Comparison of ENCODE assay signal across 8 mouse cellular contexts in the genomic region with DNA sequence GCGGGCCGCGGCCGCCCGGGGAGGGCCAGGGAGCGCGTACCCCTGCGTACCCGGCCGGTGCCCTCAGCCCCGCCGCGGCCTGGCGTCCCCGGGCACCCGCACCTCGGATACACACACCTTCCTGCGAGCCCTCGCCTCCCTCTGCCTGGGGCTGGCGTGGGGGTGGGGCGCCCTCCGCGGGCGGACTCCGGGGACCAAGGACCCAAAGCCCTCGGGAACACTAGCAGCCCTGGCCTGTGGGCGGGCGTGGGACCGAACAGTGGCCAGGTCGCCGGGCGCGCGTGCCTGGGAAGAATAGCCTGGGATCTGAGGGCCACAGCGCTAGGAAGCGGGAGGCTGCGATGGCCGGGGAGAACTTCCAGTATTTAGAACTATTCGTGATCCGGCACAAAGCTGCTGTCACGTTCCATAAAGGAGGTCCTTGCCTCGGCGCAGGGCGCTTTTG. TPM values are rescaled to one million over a fixed set of nuclear protein-coding genes. Genes with fewer than 3 reads are reported as not detected.
A peak's percentile ranks its signal among the peaks of the same experiment; 100 is the strongest.
DNase-seq lines count a peak whose midpoint lies in the region; ATAC-seq and TF ChIP-seq lines count a peak whose summit lies in the region.

No protein-coding gene starts in this region.

- H3K79me2 ChIP-seq in macrophage (ENCODE audit: inconsistent target): peaks cover 48% of the 10 kb centered on the region

- H3K27me3 ChIP-seq in G1E (ENCODE audit: insufficient read depth, low read length): no peaks in the 10 kb centered on the region
- H3K27me3 ChIP-seq in forebrain, embryonic 12.5 days: peaks cover 3% of the 10 kb centered on the region; the same call in 1 of the 2 replicates

- H3K4me3 ChIP-seq in G1E (ENCODE audit: low read depth, low read length): peak overlapping the region; percentile 93
- peak overlapping the region; percentile 94 for H3K4me3 ChIP-seq in forebrain, embryonic 12.5 days (replicated peaks)
- H3K4me3 ChIP-seq in macrophage (ENCODE audit: inconsistent target): peak overlapping the region; percentile 75

- TF ChIP-seq CTCF in G1E (IDR thresholded peaks at IDR 0.05; ENCODE audit: low read depth, low read length): no peak

- no peaks in the 10 kb centered on the region for H3K9me3 ChIP-seq in G1E (replicated peaks)
- H3K9me3 ChIP-seq in forebrain, embryonic 12.5 days: no peaks in the 10 kb centered on the region

- intact Hi-C loops in heart, postnatal 25 days (cut with DNase I): loop anchor here (2.0 to 10.0 kb wide), 2 partner anchors 147 to 341 kb away; no protein-coding TSS in a partner anchor

- peak overlapping the region; percentile 91 for H3K27ac ChIP-seq in forebrain, embryonic 12.5 days
- peak overlapping the region; percentile 17; the same call in 1 of the 2 replicates for H3K27ac ChIP-seq in macrophage

- H3K36me3 ChIP-seq in G1E (replicated peaks) (peaks cover 27% of the 10 kb centered on the region), macrophage (ENCODE audit: inconsistent target) (no peaks in the 10 kb centered on the region)
- no peaks in the 10 kb centered on the region for H3K36me3 ChIP-seq in forebrain, embryonic 12.5 days (replicated peaks)

- peak; percentile 69 for DNase-seq in G1E (ENCODE audit: low spot score)
- DNase-seq in brain, adult 2 months (ENCODE audit: low read depth, low spot score): peak; percentile 53
- peak; percentile 26 for DNase-seq in heart, postnatal 25 days (ENCODE audit: low spot score)
- peak; percentile 51 to 69 for DNase-seq in layer of hippocampus, postnatal 10 days (ENCODE audit: low spot score in 2 of 2)
- peak; percentile 55 to 62 for DNase-seq in right cerebral cortex, postnatal 10 days (ENCODE audit: low spot score in 2 of 2)
- DNase-seq in urinary bladder, postnatal 14 days (ENCODE audit: low spot score): peak; percentile 51

- under 1% methylated on average over 36 of the region's 44 CpGs for WGBS in forebrain, embryonic 12.5 days
- under 1% methylated on average over 35 of the region's 44 CpGs for WGBS in macrophage (ENCODE audit: missing documents)

- peaks cover 63% of the 10 kb centered on the region for H3K4me1 ChIP-seq in G1E (ENCODE audit: insufficient read depth, low read depth, low read length)
- H3K4me1 ChIP-seq in forebrain, embryonic 12.5 days: peaks cover 28% of the 10 kb centered on the region

- peak overlapping the region; percentile 85 for H3K4me2 ChIP-seq in forebrain, embryonic 12.5 days

- no peak for ATAC-seq in G1E (ENCODE audit: extremely low read depth, insufficient number of reproducible peaks, low FRiP score, poor library complexity, severe bottlenecking)
- peak; percentile 70 for ATAC-seq in forebrain, embryonic 12.5 days (ENCODE audit: low FRiP score)

- peak overlapping the region; percentile 95 for H3K9ac ChIP-seq in forebrain, embryonic 12.5 days

RNA-seq across cellular contexts. Expression of a gene that starts 1.7 kb away (rescaled TPM):
- total RNA-seq in G1E (2014; fragmentation: Nextera tagmentation): 40.1 and 45.3 TPM in 2 replicates
- 97.0 and 101 TPM in 2 replicates for total RNA-seq in G1E (2017)
- polyA plus RNA-seq in G1E (2012): 54.4 and 54.7 TPM in 2 replicates
- 40.9 and 41.2 TPM in 2 replicates for polyA plus RNA-seq in forebrain, embryonic 12.5 days (2016; fragmentation: Nextera tagmentation; extraction: Ambion mirVana)
- 10 to 100 TPM; 14.3 to 15.4 TPM for total RNA-seq in heart, postnatal 25 days (2021)
- 10 to 100 TPM; 48.6 to 49.3 TPM for total RNA-seq in layer of hippocampus, postnatal 10 days (2021)
- 100 to 1,000 TPM in 1 of 26 experiments, 10 to 100 TPM in 25; 34.9 to 106 (median 71.9) TPM for total RNA-seq in macrophage (2018; cell fraction: chromatin; rRNA removed)
- total RNA-seq in macrophage (2018; cell fraction: cytosol; rRNA removed): 10 to 100 TPM; 20.7 to 43.8 (median 32.7) TPM
- 100 to 1,000 TPM in 1 of 26 experiments, 10 to 100 TPM in 25; 36.6 to 140 (median 57.7) TPM for total RNA-seq in macrophage (2018; cell fraction: nucleus; rRNA removed)
- 18.5 to 23.4 TPM (median 20.0 TPM) in 3 replicates for polyA plus RNA-seq in macrophage (2018)
